Mouse (Mus musculus) forebrain, embryonic 14.5 days (tissue): ENCODE measurements at regions not wholly inside any gene's neighbourhood (a gene's known extent, or its start where the extent isn't known, plus 50 kb on each side); places are given as distances from the start of the nearest gene placed in this dataset.

Experiments
- ATAC-seq: fragments of 200-750 bp; cut with Nextera tagmentation; 2 replicates; pipeline ENCODE4 v1.8.0; 2017; ENCODE audit warnings: mild to moderate bottlenecking, moderate library complexity
- DNase-seq: peaks from one replicate; pipeline ENCODE4 v3.0.0-alpha.2; 2015; ENCODE audit warnings: low spot score
- H3K27ac ChIP-seq: fragments of 300-500 bp; sonication (generic); 2 replicates; pipeline ENCODE4 v1.5.1; 2014; ENCODE audit warnings: low read depth, mild to moderate bottlenecking, control low read depth, low read length, moderate library complexity
- H3K27me3 ChIP-seq: fragments of 300-500 bp; sonication (generic); replicated peaks from 2 replicates; pipeline ENCODE4 v1.6.1; 2014; ENCODE audit warnings: low read length, control low read depth, mixed read lengths; ENCODE audit not compliant: control insufficient read depth, insufficient read depth
- H3K36me3 ChIP-seq: fragments of 300-500 bp; sonication (generic); 2 replicates; pipeline ENCODE4 v1.6.1; 2014; ENCODE audit warnings: low read length, control low read depth; ENCODE audit not compliant: control insufficient read depth, insufficient read depth
- H3K4me1 ChIP-seq: fragments of 300-500 bp; sonication (generic); 2 replicates; pipeline ENCODE4 v1.6.1; 2014; ENCODE audit warnings: antibody characterized with exemption, low read length, control low read depth; ENCODE audit not compliant: control insufficient read depth, insufficient read depth
- H3K4me2 ChIP-seq: fragments of 300-500 bp; sonication (generic); 2 replicates; pipeline ENCODE4 v1.6.1; 2014; ENCODE audit warnings: mild to moderate bottlenecking, control low read depth, low read length
- H3K4me3 ChIP-seq: fragments of 300-500 bp; sonication (generic); 2 replicates; pipeline ENCODE4 v1.5.1; 2014; ENCODE audit warnings: low read depth, low read length, control low read depth
- H3K9ac ChIP-seq: fragments of 300-500 bp; sonication (generic); 2 replicates; pipeline ENCODE4 v1.6.1; 2014; ENCODE audit warnings: mild to moderate bottlenecking, low read length, control low read depth, moderate library complexity
- H3K9me3 ChIP-seq: fragments of 300-500 bp; sonication (generic); replicated peaks from 2 replicates; pipeline ENCODE4 v1.6.1; 2016; ENCODE audit warnings: low read length, control low read depth, mixed read lengths; ENCODE audit not compliant: control insufficient read depth
- WGBS: fragments of 180-500 bp; shearing (Covaris S2); extraction: QIAGEN DNeasy Blood & Tissue Kit; methylation state at CpG from one replicate; pipeline ENCODE4 v1.1.7; 2014; 5-methylcytosine and 5-hydroxymethylcytosine counted together

DNA sequence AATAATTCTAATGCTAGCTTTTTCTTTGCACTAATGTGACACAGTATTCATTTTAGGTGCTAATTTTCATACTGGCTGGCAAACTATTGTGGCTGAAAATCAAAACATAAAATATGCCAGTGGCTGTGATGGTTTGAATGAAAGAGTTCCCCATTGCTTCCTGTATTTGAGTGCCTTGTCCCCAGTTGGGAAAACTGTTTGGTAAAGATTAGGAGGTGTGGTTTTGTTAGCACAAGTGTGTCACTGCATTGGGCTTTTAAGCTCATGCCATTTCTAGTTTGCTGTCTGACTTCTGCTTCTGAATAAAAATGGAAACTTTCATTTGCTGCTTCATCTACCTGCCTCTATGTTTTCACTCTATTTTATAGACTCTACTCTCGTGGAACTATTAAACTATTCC, 768.6 kb upstream of the Tmprss15 start:
- no peak overlapping the region for H3K4me3 ChIP-seq
- H3K9me3 ChIP-seq, result no peaks in the 10 kb centered on the region
- H3K4me2 ChIP-seq, result no peak overlapping the region
- DNase-seq (no peak), ATAC-seq (no peak)
- H3K4me1 ChIP-seq, result no peaks in the 10 kb centered on the region
- H3K27ac ChIP-seq, result no peak overlapping the region
- 74% methylated on average over 1 of the region's 1 CpGs for WGBS
- no peak overlapping the region for H3K9ac ChIP-seq
- no peaks in the 10 kb centered on the region for H3K27me3 ChIP-seq
- no peaks in the 10 kb centered on the region for H3K36me3 ChIP-seq

GRCm38 (mm10) chr16:79849152-79849551, 758.3 kb upstream of the Tmprss15 start:
- no peak for DNase-seq
- H3K4me2 ChIP-seq, result no peak overlapping the region
- no peak for ATAC-seq
- H3K9me3 ChIP-seq, result no peaks in the 10 kb centered on the region
- WGBS, result 74% methylated on average over 7 of the region's 7 CpGs
- H3K27ac ChIP-seq, result no peak overlapping the region
- no peaks in the 10 kb centered on the region for H3K27me3 ChIP-seq
- H3K9ac ChIP-seq, result no peak overlapping the region
- no peaks in the 10 kb centered on the region for H3K4me1 ChIP-seq
- no peak overlapping the region for H3K4me3 ChIP-seq
- H3K36me3 ChIP-seq, result no peaks in the 10 kb centered on the region

GRCm38 (mm10) chr16:79816913-79817312, 726.0 kb upstream of the Tmprss15 start:
- Histone ChIP-seq H3K36me3 (no peaks in the 10 kb centered on the region), H3K27me3 (no peaks in the 10 kb centered on the region), H3K4me3 (no peak overlapping the region), H3K27ac (no peak overlapping the region), H3K4me1 (no peaks in the 10 kb centered on the region), H3K4me2 (no peak overlapping the region), H3K9ac (no peak overlapping the region), H3K9me3 (no peaks in the 10 kb centered on the region)
- ATAC-seq, result no peak
- 56% methylated on average over 1 of the region's 1 CpGs for WGBS
- no peak for DNase-seq

DNA sequence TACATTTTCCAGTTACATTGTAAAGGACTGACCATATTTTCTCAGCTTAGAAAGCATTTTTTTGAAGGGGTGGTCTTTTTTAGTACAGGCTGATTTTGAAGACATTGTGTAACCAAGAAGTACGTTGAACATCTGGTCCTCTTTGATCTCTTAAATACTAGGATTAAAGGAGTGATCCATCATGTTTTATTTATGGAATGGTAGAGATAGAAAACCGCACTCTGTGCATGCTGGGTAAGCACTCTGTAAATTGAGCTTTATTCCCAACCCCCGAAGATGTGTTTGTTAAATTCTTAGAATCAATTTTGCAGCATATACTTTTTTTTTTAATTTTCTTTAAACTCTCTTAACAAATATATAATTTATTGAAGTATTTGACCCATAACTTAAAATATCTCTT, 687.8 kb upstream of the Tmprss15 start:
- WGBS, result 75% methylated on average over 3 of the region's 3 CpGs
- no peak overlapping the region for H3K9ac ChIP-seq
- no peaks in the 10 kb centered on the region for H3K27me3 ChIP-seq
- H3K36me3 ChIP-seq, result no peaks in the 10 kb centered on the region
- H3K4me3 ChIP-seq, result no peak overlapping the region
- no peak overlapping the region for H3K27ac ChIP-seq
- ATAC-seq (no peak), DNase-seq (no peak)
- H3K9me3 ChIP-seq, result no peaks in the 10 kb centered on the region
- H3K4me2 ChIP-seq, result no peak overlapping the region
- no peaks in the 10 kb centered on the region for H3K4me1 ChIP-seq
